Mouse (Mus musculus): Measurements from ENCODE around the gene Galnt14. TPM values are rescaled to one million over a fixed set of nuclear protein-coding genes. Genes with fewer than 3 reads are reported as not detected.

The Galnt14 gene
- total RNA-seq, 2 experiments from 2014 or later = 0.12 to 0.17 TPM

Other genes starting within 250 kb of the Galnt14 start
- gene Ehd3, start 93.7 kb upstream of the Galnt14 start, total RNA-seq (2021) = 1 to 10 TPM; 3.3 to 4.3 TPM
- 10 to 100 TPM in 1 of 2 experiments, 1 to 10 TPM in 1; 7.3 to 18.2 TPM for gene Xdh, start 239.7 kb upstream of the Galnt14 start, total RNA-seq (2021)